Mouse (Mus musculus) ZHBTc4 (cell line): ENCODE data around the gene Nlrx1.

Experiments used
- DNase-seq: peaks from one replicate; pipeline ENCODE4 v3.0.0-alpha.2; 2011; ENCODE audit warnings: low read depth, low spot score

The Nlrx1 gene

GRCm38 (mm10) chr9:44269077-44269476, 678 bp upstream of the Nlrx1 start:
- peak; percentile 65 for DNase-seq

- peak; percentile 90 for DNase-seq
Observed at GRCm38 (mm10) chr9:44268027-44268360, 405 bp downstream of the Nlrx1 start.

- no peak for DNase-seq
Observed at GRCm38 (mm10) chr9:44267319-44268026, 926 bp downstream of the Nlrx1 start.

DNA sequence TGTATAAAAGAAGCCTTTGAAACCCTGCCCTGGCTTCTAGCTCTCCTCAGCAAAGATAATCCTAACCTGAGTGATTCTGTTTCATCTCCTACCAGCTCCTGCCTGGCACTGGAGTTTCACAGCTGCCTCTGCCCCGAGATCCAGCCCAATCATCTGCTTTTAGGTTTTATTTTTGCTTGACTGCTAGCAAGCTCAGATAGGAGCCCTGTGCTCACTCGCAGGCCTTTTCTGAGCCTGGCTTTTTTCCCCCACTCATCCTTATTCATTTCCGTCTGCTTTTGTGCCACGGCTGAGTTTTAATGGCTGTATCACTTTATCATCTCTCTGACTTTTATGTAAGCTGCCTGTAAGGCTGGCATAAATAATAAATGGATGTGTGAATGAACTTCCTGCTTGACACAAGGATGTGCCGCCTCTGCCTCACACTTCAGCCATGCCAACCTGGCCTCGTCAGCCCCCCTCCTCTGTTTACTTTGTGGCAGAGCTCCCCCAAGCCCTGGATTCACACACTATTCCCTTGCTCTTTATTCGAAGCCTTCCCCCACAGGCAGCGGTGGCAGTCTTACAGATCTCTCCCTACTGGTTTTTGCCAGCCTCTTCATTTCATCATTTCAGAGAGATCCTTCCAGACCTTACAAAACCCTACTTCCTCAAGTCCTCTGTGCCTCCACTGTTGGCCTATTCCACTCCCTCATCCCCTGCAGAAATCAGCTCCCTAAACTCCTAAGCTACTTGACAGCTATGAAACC, 1.7 kb downstream of the Nlrx1 start:
- no peak for DNase-seq

DNA sequence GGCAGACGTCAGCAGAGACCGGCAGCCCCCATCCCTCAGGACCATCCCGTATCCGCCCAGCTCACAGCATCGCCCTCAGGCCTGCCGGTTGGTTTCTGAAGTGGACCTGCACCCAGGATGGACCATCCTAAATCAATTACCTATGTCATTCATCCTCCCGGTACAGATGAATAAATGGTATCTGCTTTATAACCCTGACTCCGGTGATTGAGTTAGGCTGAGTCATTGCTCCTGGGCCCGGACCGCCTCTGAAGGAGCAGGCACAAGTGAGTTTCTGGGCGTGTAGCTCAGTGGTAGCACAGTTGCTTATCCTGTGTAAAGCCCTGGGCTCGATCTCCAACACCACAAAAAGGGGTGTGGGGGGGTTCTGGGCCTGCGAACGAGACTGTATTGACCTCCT, 7.0 kb downstream of the Nlrx1 start:
- no peak for DNase-seq

- DNase-seq = no peak
Observed at GRCm38 (mm10) chr9:44259014-44259413, 9.4 kb downstream of the Nlrx1 start.

DNA sequence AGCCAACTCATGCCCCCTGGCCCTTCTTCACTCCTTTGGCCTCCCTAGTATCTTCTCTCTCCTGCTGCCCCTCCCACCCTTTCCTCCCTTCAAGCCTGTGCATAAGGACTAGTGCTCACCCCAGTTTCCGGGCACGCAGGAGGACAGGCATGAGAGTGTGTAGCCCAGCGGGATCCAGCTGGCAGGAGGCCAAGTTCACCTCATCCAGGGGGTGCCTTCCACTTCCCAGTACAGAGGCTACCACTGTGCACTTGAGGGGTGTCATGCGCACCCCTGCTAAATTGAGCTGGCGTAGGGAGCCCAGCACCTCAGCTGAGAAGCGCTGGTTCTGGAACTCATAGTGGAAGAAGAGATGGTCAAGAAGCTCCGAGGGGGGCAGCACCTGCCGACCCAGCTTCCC, 12.2 kb downstream of the Nlrx1 start:
- no peak for DNase-seq

DNA sequence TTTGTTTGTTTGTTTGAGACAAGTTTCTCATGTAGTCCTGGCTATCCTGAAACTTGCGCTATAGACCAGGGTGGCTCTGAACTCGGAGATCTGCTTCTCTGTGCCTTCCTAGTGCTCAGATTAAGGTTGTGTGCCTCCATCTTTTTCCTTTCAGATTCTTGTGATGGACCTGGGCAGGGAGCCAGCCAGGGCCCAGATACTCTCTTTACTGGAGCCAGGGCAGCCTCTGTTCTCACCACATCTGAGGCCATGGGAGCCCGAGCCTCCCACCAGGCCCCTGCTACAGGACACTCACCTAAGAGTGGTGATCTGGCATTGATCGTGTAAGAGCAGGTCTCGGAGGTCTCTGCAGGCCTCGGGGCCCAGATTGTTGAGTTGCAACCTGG, 13.3 kb downstream of the Nlrx1 start:
- no peak for DNase-seq

DNA sequence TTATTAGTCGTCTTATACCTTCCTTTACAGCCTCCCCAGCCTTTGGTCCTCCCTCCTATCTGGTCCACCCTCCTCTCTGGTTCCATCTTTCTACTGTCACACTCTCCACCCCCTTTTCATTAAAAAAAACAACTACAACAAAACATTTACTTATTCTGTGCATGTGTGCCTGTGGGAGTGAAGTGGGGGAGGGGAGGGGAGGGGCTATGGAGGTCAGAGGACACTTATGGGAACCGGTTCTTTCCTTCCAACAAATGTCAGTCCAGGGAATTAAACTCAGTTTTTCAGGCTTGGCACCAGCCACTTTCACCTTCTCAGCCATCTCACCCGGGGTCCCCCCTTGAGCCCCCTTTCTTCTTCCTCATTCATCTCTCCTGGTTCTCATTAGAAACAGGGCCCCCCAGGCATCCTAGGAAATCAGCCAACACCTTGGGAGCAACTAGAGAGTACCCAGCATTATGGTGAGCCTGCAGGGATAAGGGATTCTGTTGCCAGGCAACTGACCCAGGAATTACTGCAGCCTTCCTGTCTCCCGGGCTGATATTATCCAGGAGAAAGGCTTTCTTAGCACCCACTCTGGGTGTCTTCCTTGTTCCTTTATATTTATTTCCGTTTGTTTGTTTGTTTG, 13.8 kb downstream of the Nlrx1 start:
- DNase-seq = no peak

DNA sequence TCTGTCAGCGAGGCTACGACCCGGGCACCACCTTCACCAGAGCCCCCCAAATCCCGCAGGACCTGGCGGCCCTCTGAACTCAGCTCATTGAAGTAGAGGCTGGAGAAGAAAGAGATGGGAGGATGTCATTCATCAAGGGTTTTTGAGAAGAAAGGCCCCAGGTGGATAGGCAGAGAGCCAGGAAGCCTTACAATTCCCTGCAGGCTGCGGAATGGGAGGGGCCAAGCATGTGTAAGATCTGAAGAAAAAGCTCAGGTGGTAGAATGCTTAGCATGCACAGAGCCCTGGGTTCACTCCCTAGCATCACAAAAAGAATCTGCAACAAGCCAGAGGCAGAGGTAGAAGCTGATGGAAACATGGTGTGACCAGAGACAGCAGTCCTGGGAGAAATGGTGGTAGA, 15.0 kb downstream of the Nlrx1 start:
- peak; percentile 45 for DNase-seq

- DNase-seq = no peak
Observed at GRCm38 (mm10) chr9:44251314-44251713, 17.1 kb downstream of the Nlrx1 start, which contains the start of gene Pdzd3. Pdzd3 (minus strand) TSS chr9:44251471.

GRCm38 (mm10) chr9:44250445-44250844, 18.0 kb downstream of the Nlrx1 start:
- DNase-seq = no peak

DNA sequence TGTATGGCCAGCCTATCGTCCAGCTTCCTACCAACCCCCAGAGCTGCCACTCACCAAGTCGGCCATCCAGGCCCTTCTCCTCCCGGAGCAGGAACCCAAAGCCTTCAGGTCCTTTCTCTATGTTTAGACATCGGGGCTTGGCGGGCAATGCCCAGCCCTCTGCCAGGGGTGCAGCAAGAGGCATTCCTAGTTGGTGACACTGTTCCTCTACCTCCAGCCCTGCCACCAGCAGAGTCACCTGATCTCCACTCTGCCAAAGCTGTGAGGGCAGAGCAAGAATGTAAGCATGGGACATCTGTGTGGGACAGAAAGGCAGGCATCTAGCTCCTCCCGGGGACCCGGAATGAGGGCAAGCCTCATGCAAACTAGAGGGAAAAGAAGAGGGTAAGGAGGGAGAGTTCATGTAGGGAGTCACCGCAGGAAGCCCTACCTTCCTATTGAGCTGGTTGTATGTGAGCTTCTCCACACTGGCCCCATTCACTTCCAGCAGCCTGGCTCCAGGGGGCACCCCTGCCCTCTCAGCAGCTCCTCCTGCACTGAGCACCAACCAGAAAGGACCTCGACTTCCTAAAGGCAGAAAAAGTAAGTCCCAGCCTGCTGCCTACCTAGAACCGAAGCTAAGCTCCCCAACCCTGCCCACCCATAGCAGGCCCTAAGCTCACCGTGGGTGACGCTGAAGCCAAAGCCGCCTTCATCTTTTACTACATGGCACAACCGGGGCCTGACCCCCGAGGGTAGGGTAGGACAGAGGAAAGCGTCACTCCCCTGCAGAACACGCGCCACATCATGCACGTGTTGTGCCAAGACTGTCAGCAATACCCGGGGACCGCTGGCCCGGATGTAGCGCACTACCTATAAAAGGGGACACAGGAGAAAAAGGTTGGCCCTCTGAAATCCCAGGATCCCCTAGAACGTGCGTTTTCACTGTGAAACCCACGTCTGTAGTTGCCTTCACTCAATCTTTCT, 18.9 kb downstream of the Nlrx1 start:
- DNase-seq = peak; percentile 83

- DNase-seq = no peak
Observed at GRCm38 (mm10) chr9:44247907-44248306, 20.5 kb downstream of the Nlrx1 start.

DNA sequence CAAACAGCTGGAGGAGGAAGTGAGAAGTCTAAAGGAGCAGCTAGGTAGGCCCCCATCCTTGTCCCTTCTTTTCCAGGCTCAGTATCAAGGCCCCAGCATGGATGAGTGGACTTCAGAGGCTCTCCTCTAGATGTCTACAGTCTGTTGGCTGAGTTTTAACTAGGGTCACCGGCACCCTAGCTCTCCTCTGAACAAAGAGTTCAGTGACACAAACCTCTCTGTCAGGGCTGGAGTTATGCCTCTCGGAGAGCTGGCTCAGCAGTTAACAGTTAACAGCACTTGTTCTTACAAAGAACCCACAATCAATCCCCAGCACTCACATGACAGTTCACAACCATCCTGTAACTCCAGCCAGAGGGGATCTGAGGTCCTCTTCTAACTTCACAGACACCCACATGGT, 24.8 kb downstream of the Nlrx1 start:
- DNase-seq = no peak

DNA sequence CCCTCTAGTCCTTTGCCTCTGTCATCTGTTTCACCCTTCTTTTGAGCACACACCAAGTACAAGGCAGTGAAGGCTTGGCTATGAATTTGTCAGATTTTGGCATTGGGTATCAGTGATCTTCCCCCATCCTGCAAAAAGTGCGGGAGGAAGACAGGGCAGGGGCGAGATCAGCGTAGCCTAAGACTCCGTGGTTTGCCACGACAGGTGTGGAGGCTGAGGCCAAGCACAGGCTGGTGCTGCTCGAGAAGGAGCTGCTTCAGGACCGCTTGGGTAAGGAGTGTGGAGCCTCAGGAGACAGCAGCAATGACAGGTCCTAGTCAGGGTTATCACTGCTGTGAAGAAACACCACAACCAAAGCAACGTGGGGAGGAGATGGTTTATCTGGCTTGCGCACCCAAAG, 27.0 kb downstream of the Nlrx1 start:
- DNase-seq = no peak

DNA sequence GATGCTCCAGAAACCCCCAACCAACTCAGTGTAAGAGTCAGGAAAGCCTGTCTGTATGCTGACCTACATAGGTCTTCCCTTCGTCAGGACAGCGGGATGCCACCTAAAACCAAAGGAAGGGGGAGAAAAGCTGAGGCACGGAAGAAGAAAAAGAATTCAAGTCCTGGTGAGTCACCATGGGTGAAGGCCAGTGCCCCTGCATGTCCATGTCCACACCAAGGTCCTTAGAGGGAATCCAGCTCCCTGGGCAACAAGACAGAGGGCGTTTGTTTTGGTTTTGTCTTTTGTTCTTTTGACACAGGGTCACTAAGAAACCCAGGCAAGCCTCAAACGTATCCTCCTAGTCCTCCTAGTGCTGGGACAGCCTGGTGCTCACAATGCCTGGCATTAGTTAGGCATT, 27.5 kb downstream of the Nlrx1 start:
- no peak for DNase-seq

DNA sequence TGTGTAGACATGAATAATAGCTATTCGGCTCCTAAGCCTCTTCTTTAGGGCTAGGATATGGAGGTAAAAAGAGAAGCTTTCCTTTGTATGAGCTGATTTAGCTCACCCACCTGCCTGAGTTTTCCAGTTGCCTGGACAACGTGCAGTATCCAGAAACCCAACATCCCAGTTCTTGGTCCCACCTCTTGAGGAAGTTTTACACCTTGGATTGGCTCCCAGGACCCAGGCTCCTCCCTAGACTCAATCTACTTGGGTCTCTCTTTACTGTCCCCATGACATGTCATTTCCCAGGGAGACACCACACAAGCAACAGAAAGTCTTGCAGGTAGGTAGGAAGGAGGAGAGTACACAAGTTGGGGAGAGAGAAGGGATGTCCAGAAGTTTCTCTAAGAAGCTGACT, 28.0 kb downstream of the Nlrx1 start, which contains the start of gene Ccdc153:
Ccdc153 (plus strand) TSS at position 278 of the 400 bp plus-strand sequence.
- no peak for DNase-seq

DNA sequence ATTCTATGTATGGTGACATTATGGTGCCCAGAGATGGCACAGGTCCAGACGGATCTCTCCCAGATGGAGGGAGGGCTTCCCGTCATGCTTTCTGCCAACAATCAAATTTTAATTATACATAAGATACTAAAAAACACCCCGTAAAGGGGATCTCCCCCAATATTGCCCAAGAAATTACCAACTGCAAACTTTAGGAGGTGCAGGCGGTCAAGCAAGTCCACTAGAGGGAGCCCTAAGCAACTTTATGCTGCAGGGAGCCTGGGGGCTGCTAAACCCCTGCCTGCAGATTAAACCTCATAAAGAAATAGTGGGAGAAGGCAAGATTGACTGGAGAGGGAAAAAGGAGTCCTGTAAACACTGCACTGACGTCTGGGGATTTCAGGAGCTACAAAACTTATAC, 29.0 kb downstream of the Nlrx1 start:
- DNase-seq = peak; percentile 57

DNA sequence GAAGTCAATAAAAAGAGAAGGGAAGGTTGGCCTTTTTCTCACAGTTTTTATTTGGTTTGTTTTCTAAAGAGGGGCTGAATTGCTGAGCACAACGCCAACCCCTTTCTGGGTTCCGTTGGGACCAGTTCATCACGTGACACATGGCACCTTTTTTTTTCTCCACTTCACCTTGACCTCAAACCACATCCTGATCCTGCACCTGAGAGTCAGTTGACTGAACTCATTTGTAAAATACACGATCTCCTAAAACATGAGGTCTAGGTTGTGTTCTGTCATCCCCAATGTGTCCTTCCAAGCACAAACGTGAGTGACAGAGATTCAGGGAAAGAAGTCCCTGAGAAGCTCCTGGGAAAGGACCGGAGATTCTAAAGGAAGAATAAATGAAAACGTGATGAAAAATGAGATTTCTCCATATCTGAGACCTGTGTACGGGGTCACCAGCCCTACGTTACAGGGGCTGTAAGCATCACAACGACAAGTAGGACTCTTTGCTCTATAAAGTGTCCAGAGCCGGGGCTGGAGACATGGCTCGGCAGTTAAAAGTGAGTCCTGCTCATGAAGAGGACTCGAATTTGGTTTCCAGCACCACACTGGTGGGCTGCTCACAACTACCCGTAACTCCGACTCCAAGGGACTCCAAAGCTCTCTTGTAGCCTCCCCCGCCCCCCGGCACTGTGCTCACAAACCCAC, 29.8 kb downstream of the Nlrx1 start:
- DNase-seq = no peak

DNA sequence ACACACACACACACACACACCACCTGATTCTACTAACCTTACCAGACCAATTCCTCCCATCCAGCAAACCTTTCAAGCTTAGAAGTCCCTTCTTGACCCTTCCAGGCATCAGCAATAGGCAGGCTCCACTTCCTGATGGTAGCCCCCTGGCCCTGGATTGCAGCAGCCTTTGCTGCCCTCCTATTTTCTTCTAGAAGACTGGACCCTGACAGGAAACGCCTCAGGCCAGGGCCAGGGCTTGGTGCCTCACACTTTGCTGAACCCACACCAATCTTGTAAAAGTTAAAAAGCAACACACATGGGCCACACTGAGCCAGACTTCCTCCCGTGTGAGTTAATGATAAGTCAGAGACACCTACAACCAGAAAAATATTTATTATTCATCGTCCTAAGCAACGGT, 31.3 kb downstream of the Nlrx1 start:
- DNase-seq = no peak
